Mouse (Mus musculus) inflammation-experienced regulatory T-cells, adult 6 months (primary cell): ENCODE measurements around the gene Fzr1. TPM values are rescaled to one million over a fixed set of nuclear protein-coding genes. Genes with fewer than 3 reads are reported as not detected.

ENCODE experiments used
- ATAC-seq: one replicate; pipeline ENCODE4 v1.8.0; 2017
- polyA plus RNA-seq, 3 experiments: library from polyadenylated mRNA; unstranded; fragments of 100-300 nt; shearing (Covaris generic); gene quantifications; one replicate each; pipeline ENCODE4 v1.2.1; 2017

The Fzr1 gene
- polyA plus RNA-seq, 3 experiments from 2014 or later, result 10.7 to 27.1 (median 13.4) TPM

- no peak for ATAC-seq
These were observed 1.6 kb upstream of the Fzr1 start for GRCm38 (mm10) chr10:81379809-81380378.

GRCm38 (mm10) chr10:81379183-81379553 lies 852 bp upstream of the Fzr1 start:
- ATAC-seq, result no peak

- peak; percentile 93 for ATAC-seq
These were observed 352 bp upstream of the Fzr1 start for GRCm38 (mm10) chr10:81378553-81379182.

- ATAC-seq, result no peak
These were observed 1.0 kb downstream of the Fzr1 start for GRCm38 (mm10) chr10:81377362-81377664.

- no peak for ATAC-seq
These were observed 1.6 kb downstream of the Fzr1 start for GRCm38 (mm10) chr10:81376561-81377361.

- no peak for ATAC-seq
These were observed 3.0 kb downstream of the Fzr1 start for GRCm38 (mm10) chr10:81375322-81375721.

GRCm38 (mm10) chr10:81367207-81367495 lies 11.2 kb downstream of the Fzr1 start:
- ATAC-seq, result no peak

GRCm38 (mm10) chr10:81366477-81367206 lies 11.7 kb downstream of the Fzr1 start:
- no peak for ATAC-seq

GRCm38 (mm10) chr10:81365672-81366476 lies 12.4 kb downstream of the Fzr1 start, which contains the start of gene 4930404N11Rik:
TSS of gene 4930404N11Rik (minus strand) at chr10:81365816.
- no peak for ATAC-seq

GRCm38 (mm10) chr10:81365073-81365472 lies 13.2 kb downstream of the Fzr1 start:
- ATAC-seq, result no peak

- ATAC-seq, result no peak
These were observed 13.7 kb downstream of the Fzr1 start for GRCm38 (mm10) chr10:81364666-81365065.

- no peak for ATAC-seq
These were observed 14.6 kb downstream of the Fzr1 start for GRCm38 (mm10) chr10:81363436-81364346.

GRCm38 (mm10) chr10:81362336-81362949 lies 15.9 kb downstream of the Fzr1 start:
- no peak for ATAC-seq

- ATAC-seq, result no peak
These were observed 17.6 kb downstream of the Fzr1 start for GRCm38 (mm10) chr10:81360721-81361120.

- ATAC-seq, result no peak
These were observed 19.5 kb downstream of the Fzr1 start for GRCm38 (mm10) chr10:81358841-81359240.

GRCm38 (mm10) chr10:81358209-81358608 lies 20.1 kb downstream of the Fzr1 start:
- ATAC-seq, result no peak

- ATAC-seq, result peak; percentile 97
These were observed 21.1 kb downstream of the Fzr1 start, which contains the start of gene Mfsd12 for GRCm38 (mm10) chr10:81356991-81357844. TSS of gene Mfsd12 (plus strand) at chr10:81357491.

GRCm38 (mm10) chr10:81356352-81356990 lies 21.8 kb downstream of the Fzr1 start:
- ATAC-seq, result no peak

- no peak for ATAC-seq
These were observed 22.8 kb downstream of the Fzr1 start for GRCm38 (mm10) chr10:81355533-81355932.
